1 mouse cellular context compared by ENCODE assay signal in genomic region chr9:109087987-109088386, GRCm38 (mm10).
A peak's percentile ranks its signal among the peaks of the same experiment; 100 is the strongest.
TF ChIP-seq lines count a peak whose summit lies in the region.

No protein-coding gene starts in this region.

TF ChIP-seq in CH12.LX, 34 proteins besides CTCF, POLR2A, EP300 and RAD21:
- TF ChIP-seq GABPA (IDR thresholded peaks at IDR 0.05; ENCODE audit: insufficient replicate concordance, low read depth, low read length) (no peak), SMC3 (IDR thresholded peaks at IDR 0.05; ENCODE audit: low read depth, low read length) (peak; percentile 34), MAZ (IDR thresholded peaks at IDR 0.05; ENCODE audit: low read depth, low read length) (no peak), TBP (conservative IDR thresholded peaks at IDR 0.05; ENCODE audit: low read depth, low read length) (no peak), JUND (conservative IDR thresholded peaks at IDR 0.05; ENCODE audit: low read depth, low read length) (no peak)
